Mouse (Mus musculus) olfactory bulb, adult 2 months (tissue): ENCODE data around the gene Iqsec3.

Experiments
- CTCF ChIP-seq: fragments of 200-500 bp; IDR thresholded peaks from 2 replicates; pipeline ENCODE4 v1.5.1; 2012; ENCODE audit warnings: low read depth, mild to moderate bottlenecking, low read length, moderate library complexity; ENCODE audit not compliant: insufficient read depth
- POLR2A ChIP-seq: fragments of 200-500 bp; IDR thresholded peaks from 2 replicates; pipeline ENCODE4 v1.6.1; 2012; ENCODE audit warnings: mild to moderate bottlenecking, low read depth, low read length, moderate library complexity; ENCODE audit not compliant: insufficient read depth

- TF ChIP-seq CTCF (no peak), POLR2A (no peak)
Measured at GRCm38 (mm10) chr6:121380576-121380975, 92.9 kb downstream of the Iqsec3 start.
